Mouse (Mus musculus): ENCODE measurements at regions not wholly inside any gene's neighbourhood (a gene's known extent, or its start where the extent isn't known, plus 50 kb on each side); places are given as distances from the start of the nearest gene placed in this dataset.

- Histone ChIP-seq H3K4me2 (replicated peaks) (no peak overlapping the region), H3K9ac (no peak overlapping the region)
- WGBS: 89% methylated on average over 11 of the region's 11 CpGs
Measured at GRCm38 (mm10) chr11:79823631-79824310, 138.4 kb downstream of the Utp6 start.

GRCm38 (mm10) chr11:79821986-79822385 is 140.2 kb downstream of the Utp6 start:
- Histone ChIP-seq H3K9ac (no peak overlapping the region), H3K9me3 (no peaks in the 10 kb centered on the region), H3K4me2 (replicated peaks) (no peak overlapping the region), H3K36me3 (no peaks in the 10 kb centered on the region), H3K4me1 (peaks cover 5% of the 10 kb centered on the region; the same call in 1 of the 2 replicates), H3K4me3 (no peak overlapping the region), H3K27me3 (no peaks in the 10 kb centered on the region), H3K27ac (no peak overlapping the region)
- WGBS: 79% methylated on average over 5 of the region's 5 CpGs
- no peak for ATAC-seq (ENCODE audit: insufficient number of reproducible peaks, insufficient read depth, low FRiP score, low TSS enrichment)

More at GRCm38 (mm10) chr11:79823631-79824310, 138.4 kb downstream of the Utp6 start:
- Histone ChIP-seq H3K27ac (no peak overlapping the region), H3K9me3 (no peaks in the 10 kb centered on the region; the same call in 1 of the 2 replicates), H3K27me3 (no peaks in the 10 kb centered on the region), H3K4me1 (peaks cover 5% of the 10 kb centered on the region; the same call in 1 of the 2 replicates), H3K4me3 (no peak overlapping the region), H3K36me3 (no peaks in the 10 kb centered on the region)
- no peak for ATAC-seq (ENCODE audit: insufficient number of reproducible peaks, insufficient read depth, low FRiP score, low TSS enrichment)

- Histone ChIP-seq H3K4me3 (no peak overlapping the region), H3K4me2 (replicated peaks) (no peak overlapping the region), H3K27ac (no peak overlapping the region), H3K9me3 (peaks cover 3% of the 10 kb centered on the region; the same call in 1 of the 2 replicates), H3K9ac (no peak overlapping the region), H3K4me1 (no peaks in the 10 kb centered on the region), H3K36me3 (no peaks in the 10 kb centered on the region), H3K27me3 (no peaks in the 10 kb centered on the region)
- no peak for ATAC-seq (ENCODE audit: insufficient number of reproducible peaks, insufficient read depth, low FRiP score, low TSS enrichment)
- WGBS: 88% methylated on average over 3 of the region's 3 CpGs
Measured at GRCm38 (mm10) chr11:79815156-79815555, 147.0 kb downstream of the Utp6 start.

GRCm38 (mm10) chr11:79806911-79807466 is 155.2 kb downstream of the Utp6 start:
- no peak overlapping the region for H3K4me3 ChIP-seq
- no peaks in the 10 kb centered on the region; the same call in 1 of the 2 replicates for H3K27me3 ChIP-seq
- no peak overlapping the region for H3K9ac ChIP-seq
- H3K4me1 ChIP-seq: peaks cover 42% of the 10 kb centered on the region
- 0 out of 2 replicates have a peak overlapping the region, but pooled peaks have one; percentile 19 for H3K4me2 ChIP-seq (replicated peaks)
- WGBS: 16% methylated on average over 17 of the region's 17 CpGs
- H3K36me3 ChIP-seq: no peaks in the 10 kb centered on the region
- peak overlapping the region; percentile 92 for H3K27ac ChIP-seq
- H3K9me3 ChIP-seq: no peaks in the 10 kb centered on the region
- ATAC-seq (ENCODE audit: insufficient number of reproducible peaks, insufficient read depth, low FRiP score, low TSS enrichment): peak; percentile 54; the same call in 1 of the 2 replicates

GRCm38 (mm10) chr11:79806417-79806816 is 155.8 kb downstream of the Utp6 start:
- ATAC-seq (ENCODE audit: insufficient number of reproducible peaks, insufficient read depth, low FRiP score, low TSS enrichment): peak; percentile 32; the same call in 1 of the 2 replicates
- peaks cover 42% of the 10 kb centered on the region for H3K4me1 ChIP-seq

GRCm38 (mm10) chr11:79805981-79806415 is 156.2 kb downstream of the Utp6 start:
- Histone ChIP-seq H3K9ac (no peak overlapping the region), H3K4me3 (no peak overlapping the region), H3K9me3 (no peaks in the 10 kb centered on the region), H3K27me3 (no peaks in the 10 kb centered on the region; the same call in 1 of the 2 replicates), H3K4me2 (replicated peaks) (peak overlapping the region; percentile 15; the same call in 1 of the 2 replicates), H3K4me1 (peaks cover 42% of the 10 kb centered on the region), H3K36me3 (no peaks in the 10 kb centered on the region), H3K27ac (peak overlapping the region; percentile 92)
- peak; percentile 62 for ATAC-seq (ENCODE audit: insufficient number of reproducible peaks, insufficient read depth, low FRiP score, low TSS enrichment)
- WGBS: 18% methylated on average over 10 of the region's 10 CpGs

More at GRCm38 (mm10) chr11:79806417-79806816, 155.8 kb downstream of the Utp6 start:
- H3K4me2 ChIP-seq (replicated peaks): peak overlapping the region; percentile 15; the same call in 1 of the 2 replicates
- H3K9me3 ChIP-seq: no peaks in the 10 kb centered on the region
- no peak overlapping the region for H3K4me3 ChIP-seq
- H3K36me3 ChIP-seq: no peaks in the 10 kb centered on the region
- WGBS: 51% methylated on average over 10 of the region's 10 CpGs
- peak overlapping the region; percentile 92 for H3K27ac ChIP-seq
- no peaks in the 10 kb centered on the region; the same call in 1 of the 2 replicates for H3K27me3 ChIP-seq
- no peak overlapping the region for H3K9ac ChIP-seq

- H3K4me2 ChIP-seq (replicated peaks): no peak overlapping the region
- H3K9me3 ChIP-seq: no peaks in the 10 kb centered on the region
- ATAC-seq (ENCODE audit: insufficient number of reproducible peaks, insufficient read depth, low FRiP score, low TSS enrichment): no peak
- no peak overlapping the region for H3K4me3 ChIP-seq
- peaks cover 42% of the 10 kb centered on the region for H3K4me1 ChIP-seq
- no peaks in the 10 kb centered on the region; the same call in 1 of the 2 replicates for H3K27me3 ChIP-seq
- H3K9ac ChIP-seq: no peak overlapping the region
- no peaks in the 10 kb centered on the region for H3K36me3 ChIP-seq
- WGBS: 61% methylated on average over 2 of the region's 2 CpGs
- H3K27ac ChIP-seq: no peak overlapping the region
Measured at GRCm38 (mm10) chr11:79803971-79804370, 158.2 kb downstream of the Utp6 start.

- H3K9ac ChIP-seq: no peak overlapping the region
- peaks cover 38% of the 10 kb centered on the region for H3K4me1 ChIP-seq
- no peaks in the 10 kb centered on the region for H3K36me3 ChIP-seq
- no peaks in the 10 kb centered on the region for H3K9me3 ChIP-seq
- no peaks in the 10 kb centered on the region; the same call in 1 of the 2 replicates for H3K27me3 ChIP-seq
- no peak overlapping the region for H3K4me3 ChIP-seq
- no peak for ATAC-seq (ENCODE audit: insufficient number of reproducible peaks, insufficient read depth, low FRiP score, low TSS enrichment)
- peak overlapping the region; percentile 65; the same call in 1 of the 2 replicates for H3K27ac ChIP-seq
- no peak overlapping the region for H3K4me2 ChIP-seq (replicated peaks)
- WGBS: 61% methylated on average over 5 of the region's 5 CpGs
Measured at GRCm38 (mm10) chr11:79803006-79803405, 159.2 kb downstream of the Utp6 start.

GRCm38 (mm10) chr11:79802566-79802965 is 159.6 kb downstream of the Utp6 start:
- no peak for ATAC-seq (ENCODE audit: insufficient number of reproducible peaks, insufficient read depth, low FRiP score, low TSS enrichment)
- no peaks in the 10 kb centered on the region; the same call in 1 of the 2 replicates for H3K27me3 ChIP-seq
- peaks cover 33% of the 10 kb centered on the region for H3K4me1 ChIP-seq
- WGBS: 55% methylated on average over 13 of the region's 13 CpGs
- H3K36me3 ChIP-seq: no peaks in the 10 kb centered on the region
- no peak overlapping the region for H3K4me2 ChIP-seq (replicated peaks)
- H3K9ac ChIP-seq: no peak overlapping the region
- H3K9me3 ChIP-seq: no peaks in the 10 kb centered on the region
- H3K27ac ChIP-seq: no peak overlapping the region
- H3K4me3 ChIP-seq: no peak overlapping the region

GRCm38 (mm10) chr11:79800256-79800655 is 161.9 kb downstream of the Utp6 start:
- no peak overlapping the region for H3K9ac ChIP-seq
- no peak overlapping the region for H3K27ac ChIP-seq
- WGBS: 55% methylated on average over 8 of the region's 8 CpGs
- no peak overlapping the region for H3K4me3 ChIP-seq
- H3K36me3 ChIP-seq: no peaks in the 10 kb centered on the region
- H3K27me3 ChIP-seq: no peaks in the 10 kb centered on the region; the same call in 1 of the 2 replicates
- peaks cover 10% of the 10 kb centered on the region; the same call in 1 of the 2 replicates for H3K4me1 ChIP-seq
- no peak for ATAC-seq (ENCODE audit: insufficient number of reproducible peaks, insufficient read depth, low FRiP score, low TSS enrichment)
- H3K9me3 ChIP-seq: no peaks in the 10 kb centered on the region
- no peak overlapping the region for H3K4me2 ChIP-seq (replicated peaks)

GRCm38 (mm10) chr11:79788251-79788741 is 173.9 kb downstream of the Utp6 start:
- Histone ChIP-seq H3K27ac (no peak overlapping the region), H3K4me1 (peaks cover 42% of the 10 kb centered on the region), H3K27me3 (no peaks in the 10 kb centered on the region), H3K36me3 (no peaks in the 10 kb centered on the region), H3K9ac (no peak overlapping the region), H3K4me2 (replicated peaks) (no peak overlapping the region), H3K9me3 (no peaks in the 10 kb centered on the region), H3K4me3 (no peak overlapping the region)
- no peak for ATAC-seq (ENCODE audit: insufficient number of reproducible peaks, insufficient read depth, low FRiP score, low TSS enrichment)
- 79% methylated on average over 3 of the region's 3 CpGs for WGBS

Data from embryonic facial prominence, embryonic 12.5 days (tissue).